Mouse (Mus musculus): ENCODE measurements at regions not wholly inside any gene's neighbourhood (a gene's known extent, or its start where the extent isn't known, plus 50 kb on each side); places are given as distances from the start of the nearest gene placed in this dataset.
A peak's percentile ranks its signal among the peaks of the same experiment; 100 is the strongest.

GRCm38 (mm10) chr2:137939591-137939990 is 316.8 kb upstream of the Btbd3 start:
- Histone ChIP-seq H3K4me3 (ENCODE audit: insufficient read depth, low read length) (no peak overlapping the region), H3K27ac (ENCODE audit: insufficient read depth, low read length) (no peak overlapping the region), H3K4me1 (ENCODE audit: control insufficient read depth, insufficient read depth, low read length) (no peaks in the 10 kb centered on the region)
- no peak for TF ChIP-seq POLR2A (IDR thresholded peaks at IDR 0.05; ENCODE audit: low read depth, low read length)
- no peak for TF ChIP-seq CTCF (IDR thresholded peaks at IDR 0.05; ENCODE audit: borderline replicate concordance, insufficient read depth, low read length)

- TF ChIP-seq POLR2A (IDR thresholded peaks at IDR 0.05; ENCODE audit: low read depth, low read length), result no peak
- no peaks in the 10 kb centered on the region for H3K4me1 ChIP-seq (ENCODE audit: control insufficient read depth, insufficient read depth, low read length)
- H3K4me3 ChIP-seq (ENCODE audit: insufficient read depth, low read length), result no peak overlapping the region
- no peak overlapping the region for H3K27ac ChIP-seq (ENCODE audit: insufficient read depth, low read length)
Measured at GRCm38 (mm10) chr2:137938831-137939480, 317.4 kb upstream of the Btbd3 start.

- no peak overlapping the region for H3K27ac ChIP-seq (ENCODE audit: insufficient read depth, low read length)
- TF ChIP-seq POLR2A (IDR thresholded peaks at IDR 0.05; ENCODE audit: low read depth, low read length) (no peak), CTCF (IDR thresholded peaks at IDR 0.05; ENCODE audit: borderline replicate concordance, insufficient read depth, low read length) (no peak)
- no peak overlapping the region for H3K4me3 ChIP-seq (ENCODE audit: insufficient read depth, low read length)
- H3K4me1 ChIP-seq (ENCODE audit: control insufficient read depth, insufficient read depth, low read length), result no peaks in the 10 kb centered on the region
Measured at GRCm38 (mm10) chr2:137936613-137937012, 319.8 kb upstream of the Btbd3 start.

GRCm38 (mm10) chr2:137932931-137933330 is 323.4 kb upstream of the Btbd3 start:
- no peak overlapping the region for H3K27ac ChIP-seq (ENCODE audit: insufficient read depth, low read length)
- TF ChIP-seq POLR2A (IDR thresholded peaks at IDR 0.05; ENCODE audit: low read depth, low read length) (no peak), CTCF (IDR thresholded peaks at IDR 0.05; ENCODE audit: borderline replicate concordance, insufficient read depth, low read length) (no peak)
- H3K4me1 ChIP-seq (ENCODE audit: control insufficient read depth, insufficient read depth, low read length), result no peaks in the 10 kb centered on the region
- H3K4me3 ChIP-seq (ENCODE audit: insufficient read depth, low read length), result no peak overlapping the region

GRCm38 (mm10) chr2:137932488-137932887 is 323.9 kb upstream of the Btbd3 start:
- H3K27ac ChIP-seq (ENCODE audit: insufficient read depth, low read length), result no peak overlapping the region
- H3K4me1 ChIP-seq (ENCODE audit: control insufficient read depth, insufficient read depth, low read length), result no peaks in the 10 kb centered on the region
- TF ChIP-seq CTCF (IDR thresholded peaks at IDR 0.05; ENCODE audit: borderline replicate concordance, insufficient read depth, low read length), result no peak
- no peak for TF ChIP-seq POLR2A (IDR thresholded peaks at IDR 0.05; ENCODE audit: low read depth, low read length)
- no peak overlapping the region for H3K4me3 ChIP-seq (ENCODE audit: insufficient read depth, low read length)

GRCm38 (mm10) chr2:137925488-137925887 is 330.9 kb upstream of the Btbd3 start:
- TF ChIP-seq CTCF (IDR thresholded peaks at IDR 0.05; ENCODE audit: borderline replicate concordance, insufficient read depth, low read length) (no peak), POLR2A (IDR thresholded peaks at IDR 0.05; ENCODE audit: low read depth, low read length) (no peak)
- peaks cover 6% of the 10 kb centered on the region for H3K4me1 ChIP-seq (ENCODE audit: control insufficient read depth, insufficient read depth, low read length)
- H3K27ac ChIP-seq (ENCODE audit: insufficient read depth, low read length), result peak overlapping the region; percentile 93
- no peak overlapping the region for H3K4me3 ChIP-seq (ENCODE audit: insufficient read depth, low read length)

- Histone ChIP-seq H3K27ac (ENCODE audit: insufficient read depth, low read length) (peak overlapping the region; percentile 93; the same call in 1 of the 2 replicates), H3K4me3 (ENCODE audit: insufficient read depth, low read length) (no peak overlapping the region), H3K4me1 (ENCODE audit: control insufficient read depth, insufficient read depth, low read length) (peaks cover 6% of the 10 kb centered on the region)
- TF ChIP-seq POLR2A (IDR thresholded peaks at IDR 0.05; ENCODE audit: low read depth, low read length), result no peak
- TF ChIP-seq CTCF (IDR thresholded peaks at IDR 0.05; ENCODE audit: borderline replicate concordance, insufficient read depth, low read length), result no peak
Measured at GRCm38 (mm10) chr2:137924576-137924975, 331.8 kb upstream of the Btbd3 start.

- TF ChIP-seq CTCF (IDR thresholded peaks at IDR 0.05; ENCODE audit: borderline replicate concordance, insufficient read depth, low read length), result no peak
- no peak for TF ChIP-seq POLR2A (IDR thresholded peaks at IDR 0.05; ENCODE audit: low read depth, low read length)
- H3K27ac ChIP-seq (ENCODE audit: insufficient read depth, low read length), result no peak overlapping the region
- H3K4me1 ChIP-seq (ENCODE audit: control insufficient read depth, insufficient read depth, low read length), result no peaks in the 10 kb centered on the region
- H3K4me3 ChIP-seq (ENCODE audit: insufficient read depth, low read length), result no peak overlapping the region
Measured at GRCm38 (mm10) chr2:137898425-137898824, 357.9 kb upstream of the Btbd3 start.

GRCm38 (mm10) chr2:137880211-137881031 is 375.9 kb upstream of the Btbd3 start:
- TF ChIP-seq CTCF (IDR thresholded peaks at IDR 0.05; ENCODE audit: borderline replicate concordance, insufficient read depth, low read length) (no peak), POLR2A (IDR thresholded peaks at IDR 0.05; ENCODE audit: low read depth, low read length) (no peak)
- H3K4me3 ChIP-seq (ENCODE audit: insufficient read depth, low read length), result no peak overlapping the region
- H3K4me1 ChIP-seq (ENCODE audit: control insufficient read depth, insufficient read depth, low read length), result no peaks in the 10 kb centered on the region
- H3K27ac ChIP-seq (ENCODE audit: insufficient read depth, low read length), result no peak overlapping the region

GRCm38 (mm10) chr2:137869676-137870075 is 386.7 kb upstream of the Btbd3 start:
- Histone ChIP-seq H3K4me1 (ENCODE audit: control insufficient read depth, insufficient read depth, low read length) (no peaks in the 10 kb centered on the region), H3K27ac (ENCODE audit: insufficient read depth, low read length) (no peak overlapping the region), H3K4me3 (ENCODE audit: insufficient read depth, low read length) (no peak overlapping the region)
- TF ChIP-seq POLR2A (IDR thresholded peaks at IDR 0.05; ENCODE audit: low read depth, low read length) (no peak), CTCF (IDR thresholded peaks at IDR 0.05; ENCODE audit: borderline replicate concordance, insufficient read depth, low read length) (no peak)

All from embryonic fibroblast, embryonic 13.5 days (primary cell).